Mouse (Mus musculus) CH12.LX (cell line): ENCODE measurements around the gene Olfr1233. TPM values are rescaled to one million over a fixed set of nuclear protein-coding genes. Genes with fewer than 3 reads are reported as not detected.

Experiments used
- DNase-seq: peaks from one replicate; pipeline ENCODE4 v3.0.0-alpha.2; 2013; ENCODE audit errors: extremely low read depth
- H3K27ac ChIP-seq: 2 replicates; pipeline ENCODE4 v1.5.1; 2012; ENCODE audit warnings: low read depth, mild to moderate bottlenecking, control low read depth, moderate library complexity; ENCODE audit not compliant: insufficient read depth
- H3K27me3 ChIP-seq: replicated peaks from 2 replicates; pipeline ENCODE3; 2012; ENCODE audit warnings: inconsistent platforms
- H3K36me3 ChIP-seq, 2 experiments: replicated peaks in 1 of 2; 2 replicates each; pipeline versions ENCODE3 to v1.6.1; 2012; ENCODE audit warnings: inconsistent platforms in 1 of 2, low read length in 1 of 2, mild to moderate bottlenecking in 1 of 2, mixed read lengths in 1 of 2, moderate library complexity in 1 of 2; ENCODE audit not compliant: control insufficient read depth in 1 of 2, insufficient read depth in 1 of 2
- H3K4me1 ChIP-seq, 2 experiments: 2 replicates each; pipeline ENCODE4 v1.6.1; 2012; ENCODE audit warnings: inconsistent platforms in 1 of 2, moderate library complexity in 1 of 2; ENCODE audit not compliant: insufficient read depth in 2 of 2, control insufficient read depth in 1 of 2
- H3K4me2 ChIP-seq: 2 replicates; pipeline ENCODE4 v1.6.1; 2012; ENCODE audit warnings: low read depth, mild to moderate bottlenecking, control low read depth; ENCODE audit not compliant: poor library complexity, insufficient read depth, severe bottlenecking
- H3K4me3 ChIP-seq, 3 experiments: fragments of 150-350 bp in 1 of 3; sonication (generic) in 1 of 3; replicated peaks in 1 of 3; 2 replicates each; pipeline versions ENCODE3 to v1.5.1; 2011 to 2012; ENCODE audit warnings: low read depth in 2 of 3, low read length in 2 of 3, mild to moderate bottlenecking in 2 of 3, moderate library complexity in 2 of 3, control low read depth in 1 of 3, improper control_type of control experiment in 1 of 3, inconsistent platforms in 1 of 3, mixed read lengths in 1 of 3; ENCODE audit not compliant: poor library complexity in 1 of 3
- H3K79me2 ChIP-seq: replicated peaks from 2 replicates; pipeline ENCODE4 v1.6.1; 2012; ENCODE audit warnings: mild to moderate bottlenecking, moderate library complexity; ENCODE audit not compliant: control insufficient read depth, poor library complexity, insufficient read depth, severe bottlenecking; ENCODE audit errors: extremely low read depth
- H3K9ac ChIP-seq: 2 replicates; pipeline ENCODE4 v1.6.1; 2012; ENCODE audit warnings: low read depth, mild to moderate bottlenecking, control low read depth, moderate library complexity; ENCODE audit not compliant: insufficient read depth
- H3K9me3 ChIP-seq: replicated peaks from 2 replicates; pipeline ENCODE3; 2012; ENCODE audit warnings: low read length, inconsistent platforms, mixed read lengths
- BHLHE40 ChIP-seq: IDR thresholded peaks from 2 replicates; pipeline ENCODE4 v1.6.1; 2011; ENCODE audit warnings: mild to moderate bottlenecking, low read depth, low read length, improper control_type of control experiment
- CTCF ChIP-seq, 2 experiments: IDR thresholded peaks in 1 of 2; conservative IDR thresholded peaks in 1 of 2; 2 replicates each; pipeline ENCODE4 v1.5.1; 2011 to 2012; ENCODE audit warnings: low read depth in 2 of 2, low read length in 2 of 2, improper control_type of control experiment in 1 of 2, inconsistent platforms in 1 of 2, mild to moderate bottlenecking in 1 of 2, moderate library complexity in 1 of 2
- E2F4 ChIP-seq: IDR thresholded peaks from 2 replicates; pipeline ENCODE4 v1.6.1; 2011; ENCODE audit warnings: low read depth, low read length, improper control_type of control experiment; ENCODE audit not compliant: insufficient replicate concordance
- EP300 ChIP-seq: IDR thresholded peaks from 2 replicates; pipeline ENCODE4 v1.6.1; 2011; ENCODE audit warnings: low read length, improper control_type of control experiment
- GABPA ChIP-seq: IDR thresholded peaks from 2 replicates; pipeline ENCODE4 v1.6.1; 2012; ENCODE audit warnings: low read depth, low read length, improper control_type of control experiment, inconsistent platforms; ENCODE audit not compliant: insufficient replicate concordance
- JUN ChIP-seq: IDR thresholded peaks from 2 replicates; pipeline ENCODE4 v1.6.1; 2011; ENCODE audit warnings: low read depth, mild to moderate bottlenecking, low read length, improper control_type of control experiment, moderate library complexity; ENCODE audit not compliant: insufficient read depth
- MAFK ChIP-seq: IDR thresholded peaks from 2 replicates; pipeline ENCODE4 v1.6.1; 2011; ENCODE audit warnings: low read length, improper control_type of control experiment; ENCODE audit not compliant: insufficient replicate concordance
- MEF2A ChIP-seq: IDR thresholded peaks from 2 replicates; pipeline ENCODE4 v1.6.1; 2014; ENCODE audit warnings: low read depth, mild to moderate bottlenecking, inconsistent platforms, low read length, improper control_type of control experiment, borderline replicate concordance
- NELFE ChIP-seq: IDR thresholded peaks from 2 replicates; pipeline ENCODE4 v1.6.1; 2011; ENCODE audit warnings: low read depth, low read length, improper control_type of control experiment
- NRF1 ChIP-seq: IDR thresholded peaks from 2 replicates; pipeline ENCODE4 v1.6.1; 2014; ENCODE audit warnings: low read depth, mild to moderate bottlenecking, inconsistent platforms, low read length, improper control_type of control experiment, moderate library complexity
- POLR2A ChIP-seq: IDR thresholded peaks from 2 replicates; pipeline ENCODE4 v1.6.1; 2011; ENCODE audit warnings: low read depth, mild to moderate bottlenecking, improper control_type of control experiment, low read length
- RAD21 ChIP-seq: IDR thresholded peaks from 2 replicates; pipeline ENCODE4 v1.6.1; 2011; ENCODE audit warnings: low read depth, mild to moderate bottlenecking, low read length, improper control_type of control experiment, moderate library complexity
- SIN3A ChIP-seq: IDR thresholded peaks from 2 replicates; pipeline ENCODE4 v1.6.1; 2012; ENCODE audit warnings: low read length, improper control_type of control experiment, inconsistent platforms
- TBP ChIP-seq: conservative IDR thresholded peaks from 2 replicates; pipeline ENCODE4 v1.6.1; 2011; ENCODE audit warnings: low read depth, low read length, improper control_type of control experiment
- USF2 ChIP-seq: conservative IDR thresholded peaks from 2 replicates; pipeline ENCODE4 v1.6.1; 2011; ENCODE audit warnings: low read depth, low read length, improper control_type of control experiment
- ZC3H11A ChIP-seq: IDR thresholded peaks from 2 replicates; pipeline ENCODE4 v1.6.1; 2012; ENCODE audit warnings: low read depth, mild to moderate bottlenecking, inconsistent platforms, low read length, improper control_type of control experiment
- ZKSCAN1 ChIP-seq: IDR thresholded peaks from 2 replicates; pipeline ENCODE4 v1.6.1; 2012; ENCODE audit warnings: low read depth, inconsistent platforms, low read length, improper control_type of control experiment, borderline replicate concordance
- dilution Hi-C: fragments of 300-500 bp; cut with MboI; formaldehyde crosslinking; loops from 2 replicates; pipeline ENCODE4 v1.14.3; 2020; ENCODE audit warnings: low sequenced_read_pairs; ENCODE audit not compliant: extremely low pct_unique_long_range_greater_than_20kb, extremely low pct_ligation_motif_present
- in situ Hi-C: fragments of 300-500 bp; cut with MboI; formaldehyde crosslinking; loops from 3 replicates; pipeline ENCODE4 v1.14.3; 2019; ENCODE audit warnings: low sequenced_read_pairs, low pct_ligation_motif_present, low pct_unique_long_range_greater_than_20kb, mixed read lengths
- polyA plus RNA-seq: library from polyadenylated mRNA; unstranded; fragments of >175 nt; gene quantifications from 2 replicates; pipeline ENCODE4 v1.2.1, GENCODE M21; 2012; ENCODE audit warnings: low read depth; ENCODE audit not compliant: insufficient read length
- total RNA-seq, 2 experiments: library from RNA; depleted of rRNA; stranded (reverse); fragments of 300-350 nt in 1 of 2; fragments of >200 nt in 1 of 2; gene quantifications; 2 replicates each; pipeline ENCODE4 v1.2.3; 2012 to 2014

The Olfr1233 gene
- total and polyA plus RNA-seq, 3 experiments: not detected

- no peak for TF ChIP-seq MEF2A
- no peak for TF ChIP-seq USF2
- no peak for TF ChIP-seq POLR2A
- TF ChIP-seq E2F4: no peak
- no peak for TF ChIP-seq BHLHE40
- no peak for TF ChIP-seq TBP
- TF ChIP-seq ZKSCAN1: no peak
- no peak for TF ChIP-seq ZC3H11A
- Histone ChIP-seq H3K4me1 (no peaks in the 10 kb centered on the region), H3K4me3 (no peak within 1 kb of the TSS), H3K27me3 (no peaks in the 10 kb centered on the region), H3K27ac (no peak within 1 kb of the TSS), H3K36me3 (no peaks in the 10 kb centered on the region), H3K79me2 (no peaks in the 10 kb centered on the region), H3K9me3 (peaks cover 23% of the 10 kb centered on the region), H3K4me2 (no peak within 1 kb of the TSS), H3K9ac (no peak within 1 kb of the TSS)
- DNase-seq: no peak
- in situ Hi-C loops: no loop called here
- dilution Hi-C loops: no loop called here
Measured at GRCm38 (mm10) chr2:89306974-89307373, 35.2 kb downstream of the Olfr1233 start, which contains the start of gene Olfr1231. Gene Olfr1231 (minus strand): TSS chr2:89307074.

DNA sequence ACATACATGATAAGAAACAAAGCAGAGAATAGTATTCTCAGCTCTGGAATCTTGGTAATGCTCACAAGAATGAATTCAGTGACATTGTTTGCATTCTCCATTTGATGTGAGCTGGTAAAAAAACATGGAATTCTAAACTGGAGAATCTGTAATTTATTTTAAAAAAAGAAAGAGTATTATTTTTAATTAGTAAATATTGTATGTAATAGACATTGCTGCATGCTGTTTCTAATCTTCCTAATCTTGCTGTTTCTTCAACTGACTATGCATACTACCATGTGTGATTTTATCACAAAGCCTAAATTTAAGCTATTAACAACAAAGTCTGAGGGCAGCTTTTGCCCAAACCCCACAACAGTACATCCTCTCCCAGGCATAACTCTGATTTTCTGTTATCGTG lies 45.0 kb downstream of the Olfr1233 start, which contains the start of gene Olfr1230:
Gene Olfr1230 (minus strand): TSS at position 101 of the 400 bp plus-strand sequence.
- H3K9me3 ChIP-seq: peaks cover 19% of the 10 kb centered on the region
- no peaks in the 10 kb centered on the region for H3K36me3 ChIP-seq
- H3K4me3 ChIP-seq: no peak within 1 kb of the TSS
- dilution Hi-C loops: no loop called here
- no peak for TF ChIP-seq SIN3A
- TF ChIP-seq E2F4: no peak
- TF ChIP-seq TBP: no peak
- no peak for TF ChIP-seq CTCF (conservative IDR thresholded peaks at IDR 0.05 in 1 of 2, IDR thresholded peaks at IDR 0.05 in 1 of 2; ENCODE audit: low read depth in 2 of 2, low read length in 2 of 2)
- TF ChIP-seq NELFE: no peak
- no peak for TF ChIP-seq EP300
- TF ChIP-seq BHLHE40: no peak
- no peak for TF ChIP-seq ZC3H11A
- no peak for TF ChIP-seq MAFK
- no peak for TF ChIP-seq GABPA
- TF ChIP-seq JUN: no peak
- no peak for TF ChIP-seq RAD21
- no peak for TF ChIP-seq NRF1
- TF ChIP-seq, all 38 proteins: peak for 0
- Histone ChIP-seq H3K27ac (no peak within 1 kb of the TSS), H3K4me1 (no peaks in the 10 kb centered on the region), H3K79me2 (no peaks in the 10 kb centered on the region), H3K27me3 (no peaks in the 10 kb centered on the region), H3K4me2 (no peak within 1 kb of the TSS), H3K9ac (no peak within 1 kb of the TSS)
- in situ Hi-C loops: no loop called here
- no peak for DNase-seq
